Mouse (Mus musculus): Measurements from ENCODE around the gene Asap2.

Gene Asap2

DNA sequence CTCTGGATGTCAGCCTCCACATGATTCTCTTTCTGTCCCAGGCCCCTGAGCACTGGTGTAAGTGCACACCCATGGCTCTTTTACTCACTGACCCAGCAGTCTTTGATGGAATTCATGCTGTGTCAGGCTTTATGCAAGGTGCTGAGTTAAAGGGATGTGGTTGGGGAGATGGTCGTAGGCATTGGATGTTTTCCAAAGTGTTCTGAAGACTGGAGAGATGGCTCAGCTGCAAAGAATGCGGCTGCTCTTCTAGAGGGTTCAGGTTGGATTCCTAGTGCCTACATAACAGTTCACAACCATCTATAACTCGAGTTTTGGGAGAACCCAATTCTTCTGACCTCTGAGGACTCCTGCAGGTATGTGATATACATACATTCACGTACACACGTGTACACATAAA, 217.2 kb downstream of the Asap2 start:
- DNase-seq (ENCODE audit: low read depth in 1 of 2, low spot score in 2 of 2), result no peak

DNA sequence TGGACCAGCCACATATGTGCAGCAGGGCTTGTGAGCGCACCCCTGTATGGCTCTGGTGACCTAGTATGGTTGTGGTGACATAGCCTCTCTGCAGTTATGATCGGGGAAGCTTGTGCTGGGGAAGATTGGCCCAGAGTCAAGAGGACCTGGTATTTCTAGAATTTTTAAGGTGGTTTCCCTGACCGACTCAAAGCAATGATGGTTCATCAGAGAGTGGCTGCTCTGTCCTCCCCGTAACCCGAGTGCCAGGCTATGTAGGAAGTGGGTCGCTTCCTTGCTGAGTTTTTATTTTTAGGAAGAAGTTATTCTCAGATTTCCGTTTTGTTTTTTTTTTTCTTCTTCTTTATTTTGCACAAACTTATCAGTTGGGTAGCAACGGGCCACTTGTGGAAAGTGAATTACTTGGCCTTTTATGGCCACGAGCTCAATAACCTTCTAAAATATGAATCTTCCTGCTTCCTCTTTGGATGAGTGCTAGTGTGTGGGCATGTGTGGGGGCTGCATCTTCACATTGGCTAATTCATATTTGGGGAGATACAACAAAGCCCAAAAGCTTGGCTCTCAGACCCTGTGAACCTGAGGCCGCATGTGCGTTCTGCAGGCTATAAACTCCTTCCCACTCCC, 218.0 kb downstream of the Asap2 start:
- no peak for DNase-seq (ENCODE audit: low read depth in 1 of 2, low spot score in 2 of 2)

DNA sequence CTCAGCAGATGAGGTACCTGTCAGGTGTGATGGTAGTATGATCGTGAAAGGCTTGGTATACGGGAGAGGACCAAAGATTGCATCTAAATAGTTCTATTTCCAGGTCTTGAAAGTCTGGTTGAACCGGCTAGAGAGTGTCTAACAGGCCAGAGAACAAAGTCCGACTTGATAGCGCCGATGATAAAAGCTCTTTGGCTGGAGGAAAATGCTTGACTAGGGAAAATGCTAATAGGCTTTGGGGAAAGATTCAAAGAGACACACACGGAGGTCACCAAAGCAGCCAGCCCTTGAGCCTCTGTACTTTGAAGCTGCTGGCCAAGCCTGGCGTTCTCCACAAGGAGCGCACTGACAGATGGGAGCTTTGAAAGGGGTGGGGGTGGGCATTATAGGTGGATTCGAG, 219.0 kb downstream of the Asap2 start:
- no peak for DNase-seq (ENCODE audit: low read depth in 1 of 2, low spot score in 2 of 2)

DNA sequence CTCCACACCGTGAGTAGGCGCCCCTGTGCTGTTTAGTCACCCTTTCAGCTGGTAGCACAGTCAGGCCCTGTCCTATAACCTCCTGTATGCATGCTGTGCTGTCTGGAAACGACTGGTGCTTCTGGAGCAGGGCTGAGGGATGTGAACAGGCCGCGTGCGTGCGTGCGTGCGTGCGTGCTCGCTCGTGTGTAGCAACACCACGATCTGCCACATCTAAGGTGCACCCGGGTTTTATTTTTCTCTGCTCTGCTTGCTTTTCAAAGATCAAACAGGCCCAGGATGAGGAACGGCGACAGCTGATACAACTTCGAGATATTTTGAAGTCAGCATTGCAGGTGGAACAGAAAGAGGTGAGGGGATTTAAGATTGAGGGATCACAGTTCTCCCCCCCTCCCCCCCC, 222.6 kb downstream of the Asap2 start:
- DNase-seq (ENCODE audit: low read depth in 1 of 2, low spot score in 2 of 2), result no peak

DNA sequence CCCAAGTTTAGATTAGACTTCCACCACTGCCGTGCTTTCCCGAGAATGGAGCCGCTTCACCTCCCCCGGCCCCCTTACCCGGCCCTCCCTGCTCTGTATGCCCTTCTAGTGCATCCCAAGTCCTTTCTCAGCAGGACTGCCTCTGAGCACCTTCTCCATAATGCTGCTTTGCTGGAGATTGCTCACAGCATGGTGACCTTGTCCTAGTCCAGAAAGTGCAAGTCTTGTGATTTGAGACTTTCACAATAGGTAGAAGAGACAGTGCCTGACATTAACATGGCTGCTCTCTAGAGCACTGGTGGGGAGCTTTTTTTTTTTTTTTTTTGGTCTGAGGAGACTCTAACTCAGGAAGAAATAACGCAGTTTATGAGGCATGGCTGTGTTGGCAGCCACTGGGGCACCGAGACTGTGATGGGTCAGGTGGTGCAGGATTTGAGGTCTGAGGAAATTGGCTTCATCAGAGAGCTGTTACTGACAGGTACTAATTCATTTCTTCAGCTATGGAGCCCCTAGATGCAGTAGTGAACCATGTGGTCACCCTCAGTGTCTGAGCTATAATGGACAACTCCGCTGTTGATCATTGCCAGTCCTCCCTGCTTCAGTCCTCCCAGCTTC, 224.4 kb downstream of the Asap2 start:
- DNase-seq (ENCODE audit: low read depth in 1 of 2, low spot score in 2 of 2), result no peak

DNA sequence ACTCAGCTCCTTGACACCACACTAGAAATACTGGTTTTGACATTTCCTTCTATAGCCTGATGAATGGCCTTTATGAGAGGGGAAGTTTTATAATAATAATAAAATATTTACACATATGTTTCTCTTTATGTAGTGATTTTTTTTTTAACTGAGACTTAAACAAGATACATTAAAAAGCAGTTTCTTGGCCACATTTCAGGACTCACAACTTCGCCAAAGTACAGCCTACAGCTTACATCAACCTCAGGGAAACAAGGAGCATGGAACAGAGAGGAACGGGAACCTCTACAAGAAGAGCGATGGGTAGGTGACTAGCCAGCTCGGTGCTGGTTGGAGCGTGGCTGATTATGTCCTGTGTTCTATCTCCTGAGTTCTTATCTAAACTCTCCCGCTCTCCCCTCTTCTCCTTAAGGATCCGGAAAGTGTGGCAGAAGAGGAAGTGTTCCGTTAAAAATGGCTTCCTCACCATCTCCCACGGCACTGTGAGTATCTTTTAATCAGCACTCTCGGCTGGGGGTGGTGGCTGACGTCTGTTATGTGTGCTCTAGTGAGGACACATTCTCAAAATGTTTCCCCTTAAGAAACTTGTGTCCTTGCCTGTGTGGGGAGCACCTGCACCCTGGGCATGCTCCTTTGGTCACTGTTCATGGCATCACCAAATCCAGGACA, 227.7 kb downstream of the Asap2 start:
- DNase-seq (ENCODE audit: low read depth in 1 of 2, low spot score in 2 of 2), result no peak

DNA sequence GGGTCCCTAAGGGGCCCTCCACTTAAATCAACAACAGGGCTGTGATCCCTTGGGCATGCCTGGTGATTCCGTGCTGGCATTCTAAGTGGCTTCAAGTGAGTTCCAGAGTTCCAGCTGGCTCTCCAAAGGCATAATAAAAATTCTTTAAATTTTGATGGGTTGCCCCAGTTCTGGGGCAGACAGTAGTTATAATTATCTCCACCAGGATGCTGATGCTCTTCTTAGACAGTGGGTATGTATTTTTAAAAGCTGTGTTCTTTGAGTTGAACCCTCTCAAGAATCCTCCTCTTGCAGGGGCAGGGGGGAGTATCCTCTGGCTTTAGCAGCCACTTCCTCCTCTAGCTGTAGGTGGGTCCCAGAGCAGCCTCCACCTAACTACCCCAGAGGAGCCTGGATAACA, 230.3 kb downstream of the Asap2 start:
- DNase-seq (ENCODE audit: low read depth in 1 of 2, low spot score in 2 of 2), result no peak

DNA sequence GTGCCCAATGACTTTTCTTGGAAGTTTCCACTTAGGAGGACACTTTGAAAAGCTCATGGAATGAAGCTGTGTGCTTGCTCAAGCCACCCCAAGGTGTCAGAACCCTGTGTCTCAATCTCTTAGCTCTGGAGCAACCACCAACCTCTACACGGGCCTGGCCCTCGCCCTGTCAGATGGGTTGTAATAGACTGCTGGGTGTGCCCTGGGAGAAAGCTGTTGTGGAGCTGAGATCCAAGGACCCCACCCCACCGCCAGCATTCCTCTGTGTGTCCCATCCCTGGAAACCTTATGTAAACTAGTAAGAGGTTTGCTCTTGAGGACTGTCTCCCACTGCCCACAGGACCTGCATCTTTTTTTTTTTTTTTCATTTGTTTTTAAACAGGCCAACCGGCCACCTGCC, 233.7 kb downstream of the Asap2 start:
- no peak for DNase-seq (ENCODE audit: low read depth in 1 of 2, low spot score in 2 of 2)

DNA sequence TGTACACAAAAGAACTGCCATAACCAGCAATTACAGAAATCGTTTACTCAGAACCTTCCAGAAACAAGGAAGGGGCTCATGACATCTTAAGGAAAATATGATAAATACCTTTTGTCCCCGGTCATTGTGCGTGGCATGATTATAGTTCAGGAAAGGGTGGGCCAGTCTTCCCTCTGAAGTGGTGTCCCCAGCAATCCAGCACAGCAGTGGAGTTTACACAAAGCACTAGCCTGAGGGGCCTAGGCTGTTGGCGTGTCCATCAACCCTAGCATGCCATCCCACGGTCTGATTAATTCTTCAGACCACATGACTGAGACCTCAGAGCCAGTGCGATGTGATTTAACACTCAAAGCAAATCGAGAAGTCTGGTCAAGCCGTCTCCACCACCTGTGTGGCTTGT, 235.1 kb downstream of the Asap2 start:
- DNase-seq (ENCODE audit: low read depth in 1 of 2, low spot score in 2 of 2), result no peak

DNA sequence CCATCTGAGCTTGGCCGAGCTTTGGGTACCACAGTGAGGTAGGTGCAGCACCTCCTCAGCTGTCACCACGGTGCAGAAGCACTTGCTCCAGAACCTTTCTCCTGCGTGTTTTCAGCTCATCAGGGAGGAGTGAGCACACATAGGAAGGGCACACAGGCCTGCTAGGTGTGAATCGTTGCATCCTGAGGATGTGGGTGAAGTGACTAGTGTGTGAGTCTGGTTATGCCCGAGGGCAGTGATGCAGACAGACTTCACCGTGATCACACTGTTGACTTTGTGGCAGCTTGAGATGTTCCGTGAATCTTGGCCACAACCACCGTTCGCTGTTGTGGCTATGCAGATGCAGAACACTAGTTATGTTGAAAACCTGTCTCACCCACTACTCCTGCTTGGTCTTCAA, 236.1 kb downstream of the Asap2 start:
- no peak for DNase-seq (ENCODE audit: low read depth in 1 of 2, low spot score in 2 of 2)

DNA sequence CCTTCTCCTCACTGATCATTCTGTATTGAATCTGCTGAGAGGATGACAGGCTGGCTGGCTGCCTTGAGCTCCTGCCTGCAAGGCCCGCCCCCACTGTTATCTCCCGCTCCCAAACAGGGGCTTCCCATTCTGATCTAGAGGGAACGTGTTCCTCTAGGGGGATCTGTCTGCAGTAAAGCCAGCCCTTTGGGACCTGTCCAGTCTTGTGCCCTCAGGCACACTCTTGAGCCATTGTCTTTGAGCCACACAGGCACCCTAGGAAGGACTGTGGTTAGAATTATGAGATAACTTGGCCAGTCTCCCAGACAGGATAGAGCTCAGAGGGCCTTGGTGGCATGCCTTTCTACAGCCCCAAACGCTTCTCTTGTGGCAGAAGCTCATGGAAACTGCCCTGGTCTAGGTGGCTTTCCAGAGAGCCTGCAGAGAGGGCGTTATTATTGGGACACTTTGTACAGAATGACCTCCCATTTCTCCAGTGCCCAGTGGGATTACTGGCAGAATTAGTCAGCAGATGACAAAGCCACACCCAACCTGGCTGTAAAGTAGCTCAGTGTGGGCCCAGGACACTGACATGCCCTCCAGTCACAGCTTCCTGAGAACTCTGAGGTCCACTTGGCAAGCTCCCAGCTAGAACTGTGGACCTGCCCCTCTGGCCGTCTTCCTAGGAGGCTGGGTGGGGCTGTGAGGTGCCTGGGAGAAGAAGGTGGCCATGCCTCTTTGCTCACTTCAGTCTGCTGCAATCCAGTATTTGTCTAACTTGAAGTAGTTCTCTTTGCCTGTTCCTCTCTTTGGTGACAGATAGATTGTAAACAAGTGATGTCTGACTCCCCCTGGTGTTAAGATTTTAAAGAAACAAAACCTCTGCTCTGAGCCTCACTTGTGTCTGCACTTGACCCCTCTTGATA, 237.1 kb downstream of the Asap2 start:
- DNase-seq (ENCODE audit: low read depth in 1 of 2, low spot score in 2 of 2), result no peak

DNA sequence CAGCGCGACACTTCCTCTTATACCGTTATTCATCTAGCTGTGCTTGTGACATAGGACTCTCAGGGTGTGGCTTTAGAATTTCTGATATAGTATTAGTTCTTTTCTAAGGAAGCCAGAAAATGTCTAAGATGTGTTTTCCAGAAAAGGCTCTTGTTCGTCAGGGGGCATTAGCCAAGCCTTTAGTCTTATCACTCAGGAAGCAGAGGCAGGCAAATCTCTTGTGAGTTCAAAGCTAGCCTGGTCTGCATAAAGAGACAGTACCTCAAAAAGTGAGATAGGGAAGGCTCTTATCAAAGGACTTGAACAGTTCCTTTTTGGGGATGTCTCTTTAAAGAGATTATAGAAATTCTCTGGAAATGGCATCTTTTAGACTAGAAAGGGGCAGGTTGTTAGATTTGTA, 238.4 kb downstream of the Asap2 start:
- no peak for DNase-seq (ENCODE audit: low read depth in 1 of 2, low spot score in 2 of 2)

DNA sequence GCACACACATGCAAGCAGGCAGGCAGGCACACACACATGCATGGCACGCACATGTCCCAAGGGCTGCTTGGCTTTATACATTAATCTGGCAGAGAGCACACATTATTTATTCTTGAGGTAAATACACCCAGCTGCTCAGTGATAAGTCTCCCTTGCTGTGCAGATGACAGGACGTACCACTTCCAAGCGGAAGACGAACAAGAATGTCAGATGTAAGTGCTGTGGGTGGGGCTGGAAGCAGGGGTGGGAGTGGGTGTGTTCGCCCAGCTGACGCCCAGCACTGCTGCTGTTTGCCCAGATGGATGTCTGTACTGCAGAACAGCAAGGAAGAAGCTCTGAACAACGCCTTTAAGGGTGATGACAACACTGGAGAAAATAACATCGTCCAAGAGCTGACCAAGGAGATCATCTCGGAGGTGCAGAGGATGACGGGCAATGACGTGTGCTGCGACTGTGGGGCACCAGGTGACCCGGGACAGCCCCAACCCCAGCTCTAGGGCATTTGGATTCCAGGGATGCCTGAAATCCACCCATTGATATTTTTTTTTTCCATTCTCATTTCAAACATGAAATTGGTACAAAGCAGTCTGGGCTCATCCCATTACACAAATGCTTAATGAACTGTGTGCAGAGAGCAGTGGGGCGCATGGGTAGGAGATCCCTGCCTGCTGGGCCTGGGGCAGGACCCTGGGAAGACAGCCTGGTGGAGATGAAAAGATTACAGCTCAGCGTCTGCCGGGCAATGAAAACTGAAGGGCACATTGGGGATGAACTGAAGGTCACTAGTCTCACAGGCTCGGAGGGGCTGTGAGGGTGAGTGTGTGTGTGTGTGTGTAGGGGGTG, 239.0 kb downstream of the Asap2 start:
- no peak for DNase-seq (ENCODE audit: low read depth in 1 of 2, low spot score in 2 of 2)

DNA sequence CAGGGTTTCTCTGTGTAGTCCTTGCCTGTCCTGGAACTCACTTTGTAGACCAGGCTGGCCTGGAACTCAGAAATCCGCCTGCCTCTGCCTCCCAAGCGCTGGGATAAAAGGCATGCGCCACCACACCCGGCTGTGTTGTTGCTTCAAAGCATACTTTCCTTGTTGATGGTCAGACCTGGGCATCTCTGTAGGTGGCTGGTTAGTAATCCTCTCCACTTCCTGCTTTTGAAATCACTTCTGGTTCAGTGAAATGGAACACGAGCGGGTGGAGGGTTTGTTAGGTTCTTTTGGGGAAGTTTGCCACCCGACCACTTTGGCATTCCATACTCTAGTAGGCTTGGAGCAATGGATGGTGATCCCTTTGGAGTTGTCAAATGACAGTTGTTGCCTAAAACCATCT, 243.5 kb downstream of the Asap2 start:
- DNase-seq (ENCODE audit: low read depth in 1 of 2, low spot score in 2 of 2), result no peak

DNA sequence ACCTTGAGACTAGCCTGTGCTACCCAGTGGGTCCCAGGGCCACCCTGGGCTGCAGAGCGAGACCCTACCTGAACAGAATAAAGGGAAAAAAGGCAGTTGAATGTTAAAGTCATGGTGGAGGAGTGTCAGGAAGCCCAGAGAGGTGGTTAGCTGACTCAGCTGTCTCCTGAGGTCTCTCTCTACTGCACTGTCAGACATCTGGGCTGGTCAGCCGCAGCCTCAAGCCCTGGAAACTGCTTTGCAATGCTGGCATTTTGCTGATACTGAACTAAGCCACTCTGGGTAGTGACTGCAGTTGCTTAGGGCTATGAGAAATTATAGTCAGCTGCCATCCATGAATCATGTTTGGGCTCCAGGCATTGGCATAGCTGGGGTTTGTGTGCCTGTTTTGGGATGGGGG, 244.3 kb downstream of the Asap2 start:
- DNase-seq (ENCODE audit: low read depth in 1 of 2, low spot score in 2 of 2), result no peak

DNA sequence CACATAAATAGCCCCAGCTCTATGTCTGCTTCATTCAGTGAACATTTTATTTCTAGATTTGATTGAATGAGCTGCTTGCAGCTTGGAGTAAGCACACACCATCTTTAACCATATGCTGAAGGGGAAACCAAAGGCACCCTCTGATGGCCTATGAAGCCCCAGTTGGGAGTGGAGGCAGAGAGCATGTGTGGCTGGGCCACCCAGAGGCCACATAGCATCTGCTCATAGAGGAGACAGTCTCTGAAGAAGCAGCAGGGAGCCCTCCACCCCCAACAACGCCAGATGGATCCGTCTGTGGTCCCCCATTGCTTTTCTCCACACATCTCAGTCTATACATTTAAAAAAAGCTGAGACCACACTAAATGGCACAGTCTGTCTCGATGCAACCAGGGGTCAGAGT, 251.7 kb downstream of the Asap2 start:
- no peak for DNase-seq (ENCODE audit: low read depth in 1 of 2, low spot score in 2 of 2)

DNA sequence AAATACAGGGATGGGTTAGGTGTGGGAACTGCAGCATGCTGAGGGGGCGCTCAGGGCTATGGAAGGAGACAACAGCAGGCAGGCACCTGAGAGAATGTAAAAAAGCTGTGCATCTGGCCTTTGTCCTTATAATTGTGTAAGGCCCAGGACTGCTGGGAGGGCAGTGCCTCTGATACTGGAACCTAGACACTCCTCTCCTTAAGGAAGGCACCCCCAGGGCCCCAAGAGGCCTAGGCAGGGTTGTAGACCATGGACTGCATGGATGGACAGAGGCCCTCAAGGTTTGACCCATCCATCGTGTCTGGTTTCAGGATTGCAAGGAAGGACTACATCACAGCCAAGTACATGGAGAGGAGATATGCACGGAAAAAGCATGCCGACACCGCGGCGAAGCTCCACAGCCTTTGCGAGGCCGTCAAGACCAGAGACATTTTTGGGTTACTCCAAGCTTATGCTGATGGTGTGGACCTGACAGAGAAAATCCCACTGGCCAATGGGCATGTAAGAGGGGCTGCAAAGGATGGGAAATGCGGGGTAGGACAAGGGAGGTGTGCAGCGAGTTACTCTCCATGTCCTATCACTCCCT, 254.2 kb downstream of the Asap2 start:
- DNase-seq (ENCODE audit: low read depth in 1 of 2, low spot score in 2 of 2), result no peak

DNA sequence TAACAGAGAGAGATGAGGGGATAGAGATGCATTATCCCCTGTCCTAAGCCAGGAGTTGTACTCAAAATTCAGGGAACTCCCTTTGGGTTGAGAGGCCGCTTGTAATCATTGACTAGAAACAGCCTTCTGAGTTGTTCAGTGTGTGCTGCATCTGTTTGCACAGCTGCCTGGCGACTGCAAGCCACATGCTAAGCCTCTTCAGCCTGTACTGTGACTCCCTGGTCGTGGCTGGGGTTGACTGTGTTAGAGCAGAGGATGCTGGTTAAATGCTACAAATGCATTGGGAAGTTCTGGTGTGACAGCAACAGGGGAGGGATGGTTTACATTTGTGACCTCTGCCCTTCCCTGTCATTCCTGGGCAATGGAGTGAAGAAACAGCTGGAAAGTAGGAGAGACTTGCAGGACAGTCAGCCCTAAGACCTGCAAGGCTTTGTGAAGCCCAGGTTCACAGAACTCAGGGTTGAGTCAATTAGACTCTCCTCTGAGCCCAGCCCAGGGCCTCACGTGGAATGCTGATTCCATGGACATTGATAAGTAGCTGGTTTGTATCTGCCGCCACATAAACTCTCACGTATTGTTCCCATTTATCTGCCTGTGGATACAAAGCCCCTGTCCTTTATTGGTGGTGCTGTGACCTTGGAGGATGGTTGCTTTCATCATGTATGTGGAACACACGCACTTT, 257.6 kb downstream of the Asap2 start:
- DNase-seq (ENCODE audit: low read depth in 1 of 2, low spot score in 2 of 2), result no peak

DNA sequence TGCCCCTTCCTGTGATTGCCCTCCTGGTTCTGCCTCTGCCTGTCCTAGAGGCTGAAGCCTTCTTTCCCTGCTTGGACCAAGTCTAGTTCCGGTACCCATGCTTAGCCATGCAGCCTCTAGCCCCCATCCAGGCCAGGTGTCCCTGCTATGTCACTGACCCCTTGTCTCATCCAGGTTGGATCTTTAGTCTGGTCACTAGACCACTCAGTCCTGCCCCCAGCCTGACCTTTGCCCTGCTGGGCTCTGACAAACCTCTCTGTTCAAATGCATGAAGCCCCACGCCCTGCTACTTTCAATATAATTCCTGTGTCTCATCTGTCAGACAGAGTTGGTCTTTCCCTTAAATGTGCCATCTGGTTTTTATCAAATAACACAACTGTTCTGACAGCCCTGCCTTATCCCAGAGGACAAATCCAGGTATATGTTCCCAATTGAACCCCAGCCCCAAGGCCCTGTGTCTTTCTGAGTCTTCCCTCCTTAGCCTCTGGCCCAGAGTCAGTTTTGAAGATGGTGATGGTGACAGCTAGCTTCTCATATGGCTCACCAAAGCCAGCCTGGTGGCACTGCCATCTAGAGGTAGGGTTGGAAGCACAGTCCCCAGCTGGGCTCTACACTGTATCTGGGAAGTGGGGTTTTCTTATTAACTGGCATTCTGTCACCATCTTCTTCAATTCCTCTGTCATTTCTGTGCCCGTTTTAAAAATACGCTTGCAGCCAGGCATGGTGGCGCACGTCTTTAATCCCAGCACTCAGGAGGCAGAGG, 270.4 kb downstream of the Asap2 start:
- DNase-seq (ENCODE audit: low read depth in 1 of 2, low spot score in 2 of 2), result no peak

Data from monocyte, adult 2 months (primary cell).